Mouse (Mus musculus): ENCODE results near the gene Rrm1.

The Rrm1 gene

GRCm38 (mm10) chr7:102514144-102514543, 72.6 kb downstream of the Rrm1 start:
- in situ Hi-C loops (cut with MboI; ENCODE audit: unreplicated experiment in 2 of 2), result loop anchor here (5.0 to 25.0 kb wide), 6 partner anchors 123 to 1683 kb away; partner anchors contain the start of genes Olfr243 (in 2 of the 2), Olfr554 (in 2 of the 2), Olfr633 (in 2 of the 2) and Olfr557 (in 1 of the 2)

GRCm38 (mm10) chr7:102516261-102517050, 75.0 kb downstream of the Rrm1 start:
- in situ Hi-C loops (cut with MboI; ENCODE audit: unreplicated experiment in 2 of 2), result loop anchor here (5.0 to 25.0 kb wide), 4 partner anchors 406 to 1668 kb away; partner anchors contain the start of genes Olfr243 (in 2 of the 2), Olfr633 (in 2 of the 2), Olfr572 (in 1 of the 2) and Olfr648 (in 1 of the 2)

GRCm38 (mm10) chr7:102517051-102517335, 75.5 kb downstream of the Rrm1 start:
- in situ Hi-C loops (cut with MboI; ENCODE audit: unreplicated experiment in 2 of 2), result loop anchor here (5.0 to 25.0 kb wide), 4 partner anchors 405 to 1668 kb away; partner anchors contain the start of genes Olfr243 (in 2 of the 2), Olfr633 (in 2 of the 2), Olfr572 (in 1 of the 2) and Olfr648 (in 1 of the 2)
